Mouse (Mus musculus): Measurements from ENCODE around the gene Nol12. TPM values are rescaled to one million over a fixed set of nuclear protein-coding genes. Genes with fewer than 3 reads are reported as not detected.

Nol12 gene
- polyA plus RNA-seq, 1 experiment = not detected

DNA sequence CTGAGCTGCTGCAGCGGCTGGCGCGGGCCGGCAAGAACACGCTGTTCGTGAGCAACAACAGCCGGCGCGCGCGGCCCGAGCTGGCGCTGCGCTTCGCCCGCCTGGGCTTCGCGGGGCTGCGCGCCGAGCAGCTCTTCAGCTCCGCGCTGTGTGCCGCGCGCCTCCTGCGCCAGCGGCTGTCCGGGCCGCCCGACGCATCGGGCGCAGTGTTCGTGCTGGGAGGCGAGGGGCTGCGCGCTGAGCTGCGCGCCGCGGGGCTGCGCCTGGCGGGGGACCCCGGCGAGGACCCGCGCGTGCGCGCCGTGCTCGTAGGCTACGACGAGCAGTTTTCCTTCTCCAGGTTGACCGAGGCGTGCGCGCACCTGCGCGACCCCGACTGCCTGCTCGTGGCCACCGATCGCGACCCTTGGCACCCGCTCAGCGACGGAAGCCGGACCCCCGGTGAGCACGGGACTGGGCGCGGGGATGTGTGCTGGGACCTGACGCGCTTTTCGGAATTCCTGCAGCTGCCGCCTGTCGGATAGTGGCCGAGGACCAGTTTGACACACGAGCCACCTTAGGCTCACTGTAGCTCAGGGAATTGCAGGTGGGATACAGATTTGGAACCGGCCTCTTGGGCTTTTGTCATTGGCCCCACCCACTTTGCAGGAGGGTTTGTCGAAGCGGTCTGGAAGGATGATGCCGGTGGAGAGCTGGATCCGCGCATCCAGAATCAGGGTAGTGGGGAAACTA, 20.5 kb upstream of the Nol12 start:
- Histone ChIP-seq H3K4me1 (ENCODE audit: control insufficient read depth, insufficient read depth, low read length) (peaks cover 32% of the 10 kb centered on the region), H3K27ac (ENCODE audit: insufficient read depth, low read depth, low read length) (peak overlapping the region; percentile 60), H3K4me3 (ENCODE audit: insufficient read depth, low read depth, low read length) (peak overlapping the region; percentile 69)
- under 1% methylated on average over 86 of the region's 87 CpGs for WGBS
- TF ChIP-seq POLR2A (IDR thresholded peaks at IDR 0.05; ENCODE audit: insufficient read depth, low read depth, low read length) (no peak), CTCF (IDR thresholded peaks at IDR 0.05; ENCODE audit: insufficient read depth, low read depth, low read length) (no peak)

DNA sequence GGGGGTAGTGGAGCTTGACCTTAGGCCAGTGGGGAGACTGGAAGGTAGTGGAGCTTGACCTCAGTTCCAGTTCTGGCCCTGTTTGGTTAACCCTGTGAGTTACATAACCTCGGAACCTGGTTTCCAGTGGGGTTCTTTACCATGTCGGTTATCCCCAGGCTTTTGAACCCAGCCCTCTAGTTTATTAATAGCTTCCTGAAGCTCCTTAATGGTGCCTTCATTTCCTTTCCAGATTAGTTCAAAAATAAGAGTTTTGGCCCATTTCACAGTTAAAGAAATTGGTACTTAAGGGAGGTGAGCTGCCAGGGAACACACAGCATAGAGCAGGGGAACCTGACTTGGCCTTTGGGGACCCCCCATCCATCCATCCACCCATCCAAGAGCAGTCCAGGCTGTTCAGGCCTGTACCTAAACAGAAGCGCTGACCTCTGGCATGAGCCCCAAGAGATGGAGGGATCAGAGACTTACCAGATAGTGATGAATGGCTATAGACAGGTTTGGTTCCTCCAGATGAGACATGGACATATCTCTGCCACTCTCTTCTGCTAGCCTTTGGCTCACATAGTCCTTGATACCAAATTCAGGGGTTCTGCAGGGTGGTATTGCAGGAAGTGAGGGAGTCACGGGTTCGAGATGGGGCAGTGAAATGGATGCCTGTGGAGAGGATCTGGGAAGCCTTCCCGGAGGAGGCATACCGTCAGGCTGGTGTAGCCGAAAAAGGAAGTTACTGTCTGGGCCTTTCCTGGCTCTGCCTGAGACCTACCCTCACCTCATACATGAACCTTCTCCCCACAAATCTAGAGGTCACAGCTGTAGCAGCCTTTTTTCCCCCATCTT, 19.7 kb upstream of the Nol12 start:
- TF ChIP-seq CTCF (IDR thresholded peaks at IDR 0.05; ENCODE audit: insufficient read depth, low read depth, low read length) (no peak), POLR2A (IDR thresholded peaks at IDR 0.05; ENCODE audit: insufficient read depth, low read depth, low read length) (no peak)
- 40% methylated on average over 8 of the region's 8 CpGs for WGBS

DNA sequence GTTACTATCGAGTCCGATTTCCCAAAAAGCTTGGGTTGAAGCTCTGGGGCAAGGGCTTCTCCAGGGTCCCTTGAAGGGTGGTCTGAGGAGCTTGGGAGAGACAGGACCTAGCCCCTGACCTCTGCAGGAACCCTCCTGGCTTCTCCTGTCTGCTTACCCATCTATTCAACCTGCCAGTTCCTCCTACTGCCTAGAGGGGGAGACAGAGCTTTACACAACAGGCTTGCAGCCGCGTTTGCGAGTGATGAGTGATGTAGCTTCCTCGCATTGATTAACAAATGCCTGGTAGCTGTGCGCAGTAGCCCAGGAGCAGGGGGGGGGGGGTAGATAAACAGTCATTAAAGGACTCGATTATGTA, 19.1 kb upstream of the Nol12 start:
- Histone ChIP-seq H3K4me1 (ENCODE audit: control insufficient read depth, insufficient read depth, low read length) (peaks cover 38% of the 10 kb centered on the region), H3K4me3 (ENCODE audit: insufficient read depth, low read depth, low read length) (peak overlapping the region; percentile 69), H3K27ac (ENCODE audit: insufficient read depth, low read depth, low read length) (peak overlapping the region; percentile 30; the same call in 1 of the 2 replicates)
- TF ChIP-seq CTCF (IDR thresholded peaks at IDR 0.05; ENCODE audit: insufficient read depth, low read depth, low read length) (peak; percentile 48), POLR2A (IDR thresholded peaks at IDR 0.05; ENCODE audit: insufficient read depth, low read depth, low read length) (no peak)
- 4% methylated on average over 8 of the region's 8 CpGs for WGBS

More for the DNA sequence above, 19.7 kb upstream of the Nol12 start:
- Histone ChIP-seq H3K4me3 (ENCODE audit: insufficient read depth, low read depth, low read length) (peak overlapping the region; percentile 69), H3K4me1 (ENCODE audit: control insufficient read depth, insufficient read depth, low read length) (peaks cover 35% of the 10 kb centered on the region), H3K27ac (ENCODE audit: insufficient read depth, low read depth, low read length) (peak overlapping the region; percentile 60)

DNA sequence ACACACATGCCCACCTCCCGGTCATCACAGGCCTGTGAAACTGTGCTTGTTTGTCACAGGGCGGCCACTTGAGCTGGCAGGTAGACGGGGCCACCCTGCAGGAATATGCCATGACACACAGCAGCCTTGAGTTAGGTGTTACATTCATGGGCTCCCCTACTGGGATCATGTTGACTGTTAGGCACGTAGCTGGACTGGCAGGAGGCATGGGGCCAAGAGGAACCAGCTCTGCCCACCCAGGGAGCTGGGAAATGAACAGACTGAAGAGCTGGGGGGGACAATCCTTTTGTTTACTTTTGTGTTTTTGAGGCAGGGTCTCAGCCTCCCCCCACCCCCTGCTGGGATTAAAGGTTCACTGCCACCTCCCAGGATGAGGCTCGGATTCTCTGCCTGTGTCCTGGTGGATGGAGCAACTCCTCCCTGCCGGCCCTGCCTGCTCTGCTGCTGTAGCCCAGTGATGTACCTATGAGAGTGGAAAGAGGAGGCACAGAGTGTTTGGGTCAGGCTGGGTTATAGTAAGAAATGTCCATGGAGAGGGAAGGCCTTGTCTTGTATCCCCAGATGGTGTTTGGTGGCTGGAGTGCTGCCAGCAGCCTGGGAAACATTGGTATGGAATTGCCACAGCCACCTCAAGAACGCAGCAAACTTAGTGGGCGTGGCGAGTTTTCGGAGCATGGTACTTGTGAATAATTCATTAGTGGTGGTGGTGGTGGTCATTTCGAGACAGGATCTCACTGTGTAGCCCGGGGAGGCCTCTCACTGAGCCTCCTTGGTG, 18.5 kb upstream of the Nol12 start:
- Histone ChIP-seq H3K4me1 (ENCODE audit: control insufficient read depth, insufficient read depth, low read length) (peaks cover 38% of the 10 kb centered on the region), H3K4me3 (ENCODE audit: insufficient read depth, low read depth, low read length) (peak overlapping the region; percentile 69), H3K27ac (ENCODE audit: insufficient read depth, low read depth, low read length) (no peak overlapping the region)
- WGBS = 20% methylated on average over 12 of the region's 12 CpGs
- TF ChIP-seq POLR2A (IDR thresholded peaks at IDR 0.05; ENCODE audit: insufficient read depth, low read depth, low read length) = no peak
- no peak for TF ChIP-seq CTCF (IDR thresholded peaks at IDR 0.05; ENCODE audit: insufficient read depth, low read depth, low read length)

DNA sequence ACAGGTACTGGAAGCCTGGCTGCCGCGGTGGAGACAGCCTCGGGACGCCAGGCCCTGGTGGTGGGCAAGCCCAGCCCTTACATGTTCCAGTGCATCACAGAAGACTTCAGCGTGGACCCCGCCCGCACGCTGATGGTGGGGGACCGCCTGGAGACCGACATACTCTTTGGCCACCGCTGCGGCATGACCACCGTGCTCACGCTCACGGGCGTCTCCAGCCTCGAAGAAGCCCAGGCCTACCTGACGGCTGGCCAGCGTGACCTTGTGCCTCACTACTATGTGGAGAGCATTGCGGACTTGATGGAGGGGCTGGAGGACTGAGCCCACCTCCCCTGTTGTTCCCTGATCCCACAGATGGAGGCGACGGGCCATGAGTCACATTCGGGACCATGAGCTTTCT, 16.6 kb upstream of the Nol12 start:
- 88% methylated on average over 23 of the region's 23 CpGs for WGBS
- Histone ChIP-seq H3K27ac (ENCODE audit: insufficient read depth, low read depth, low read length) (no peak overlapping the region), H3K4me1 (ENCODE audit: control insufficient read depth, insufficient read depth, low read length) (peaks cover 38% of the 10 kb centered on the region), H3K4me3 (ENCODE audit: insufficient read depth, low read depth, low read length) (no peak overlapping the region)
- TF ChIP-seq CTCF (IDR thresholded peaks at IDR 0.05; ENCODE audit: insufficient read depth, low read depth, low read length) (no peak), POLR2A (IDR thresholded peaks at IDR 0.05; ENCODE audit: insufficient read depth, low read depth, low read length) (no peak)

DNA sequence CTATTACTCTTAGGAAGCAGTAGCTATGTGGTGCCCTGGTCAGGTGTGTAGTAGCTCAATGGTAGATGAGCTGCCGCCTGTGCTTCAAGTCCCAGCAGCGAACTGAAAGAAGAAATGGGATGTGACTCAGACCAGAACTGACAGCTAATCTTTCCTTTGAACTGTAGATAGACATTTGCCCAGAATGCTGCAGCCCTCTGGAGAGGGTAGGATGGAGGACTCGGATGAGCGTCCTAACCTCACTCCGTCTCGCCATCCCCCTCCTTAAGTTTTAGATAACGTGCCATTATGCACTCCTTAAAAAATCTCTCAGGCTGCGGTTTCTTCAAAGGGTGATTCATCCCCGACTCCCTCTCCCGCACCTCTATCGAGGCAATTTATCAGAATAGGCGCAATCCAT, 14.8 kb upstream of the Nol12 start:
- 49% methylated on average over 12 of the region's 12 CpGs for WGBS
- 0 out of 2 replicates have a peak overlapping the region, but pooled peaks have one; percentile 28 for H3K27ac ChIP-seq (ENCODE audit: insufficient read depth, low read depth, low read length)
- no peak overlapping the region for H3K4me3 ChIP-seq (ENCODE audit: insufficient read depth, low read depth, low read length)
- H3K4me1 ChIP-seq (ENCODE audit: control insufficient read depth, insufficient read depth, low read length) = peaks cover 35% of the 10 kb centered on the region
- no peak for TF ChIP-seq POLR2A (IDR thresholded peaks at IDR 0.05; ENCODE audit: insufficient read depth, low read depth, low read length)
- no peak for TF ChIP-seq CTCF (IDR thresholded peaks at IDR 0.05; ENCODE audit: insufficient read depth, low read depth, low read length)

DNA sequence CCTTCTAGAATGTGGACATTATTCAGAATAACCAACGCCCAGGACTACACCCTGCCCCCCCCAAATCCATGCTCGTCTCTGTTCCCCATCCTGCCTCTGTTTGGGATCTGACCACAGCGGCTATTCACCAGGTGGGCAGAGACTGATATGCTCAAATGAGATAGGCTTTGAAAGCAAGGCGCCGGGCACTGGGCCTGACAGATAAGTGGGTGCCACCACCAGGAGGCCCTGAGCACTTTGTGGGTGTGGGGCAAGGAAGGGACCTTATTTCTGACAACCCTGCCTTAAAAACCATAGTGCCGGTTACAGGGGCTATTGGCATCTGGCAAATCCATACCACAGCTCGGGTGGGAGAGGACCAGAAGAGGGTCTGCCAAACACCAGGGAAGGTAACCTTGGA, 12.0 kb upstream of the Nol12 start:
- Histone ChIP-seq H3K4me1 (ENCODE audit: control insufficient read depth, insufficient read depth, low read length) (peaks cover 41% of the 10 kb centered on the region), H3K27ac (ENCODE audit: insufficient read depth, low read depth, low read length) (no peak overlapping the region), H3K4me3 (ENCODE audit: insufficient read depth, low read depth, low read length) (no peak overlapping the region)
- TF ChIP-seq POLR2A (IDR thresholded peaks at IDR 0.05; ENCODE audit: insufficient read depth, low read depth, low read length) = no peak
- WGBS = 93% methylated on average over 7 of the region's 7 CpGs

DNA sequence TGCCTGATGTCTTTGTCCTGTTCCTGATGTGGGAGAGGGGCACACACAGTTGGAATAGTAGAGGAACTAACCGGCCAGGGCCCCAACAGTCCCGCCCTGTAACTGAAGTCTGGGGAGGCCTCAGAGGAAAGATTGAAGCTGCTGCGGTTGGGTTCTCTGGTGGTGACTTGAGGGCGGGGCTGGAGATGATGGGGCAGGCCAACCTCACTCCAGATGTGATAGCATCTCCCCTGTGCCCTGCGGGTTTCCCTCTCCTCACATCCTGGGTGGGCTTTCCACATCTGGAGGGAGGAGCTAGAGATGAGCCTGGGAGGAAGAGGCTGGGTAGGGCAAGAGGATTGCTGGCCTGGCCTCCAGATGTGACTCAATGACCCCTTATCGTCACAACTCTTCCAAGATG, 11.1 kb upstream of the Nol12 start:
- no peak overlapping the region for H3K27ac ChIP-seq (ENCODE audit: insufficient read depth, low read depth, low read length)
- peaks cover 41% of the 10 kb centered on the region for H3K4me1 ChIP-seq (ENCODE audit: control insufficient read depth, insufficient read depth, low read length)
- H3K4me3 ChIP-seq (ENCODE audit: insufficient read depth, low read depth, low read length) = no peak overlapping the region
- WGBS = 92% methylated on average over 6 of the region's 6 CpGs
- TF ChIP-seq CTCF (IDR thresholded peaks at IDR 0.05; ENCODE audit: insufficient read depth, low read depth, low read length) (no peak), POLR2A (IDR thresholded peaks at IDR 0.05; ENCODE audit: insufficient read depth, low read depth, low read length) (no peak)
